Mouse (Mus musculus) cerebellum, adult 11 months (tissue): ENCODE results near the gene Sh3bgrl3.

ENCODE experiments used
- DNase-seq: peaks from one replicate; pipeline ENCODE4 v3.0.0; 2022

Sh3bgrl3 gene

GRCm38 (mm10) chr4:134107730-134108129, 20.9 kb downstream of the Sh3bgrl3 start:
- no peak for DNase-seq

- no peak for DNase-seq
Measured at GRCm38 (mm10) chr4:134106105-134106504, 22.5 kb downstream of the Sh3bgrl3 start.

- DNase-seq, result no peak
Measured at GRCm38 (mm10) chr4:134102742-134103119, 25.9 kb downstream of the Sh3bgrl3 start.

- DNase-seq, result peak; percentile 86
Measured at GRCm38 (mm10) chr4:134101979-134102741, 26.4 kb downstream of the Sh3bgrl3 start, which contains the start of gene Ubxn11. Gene Ubxn11, plus strand, starts transcription at chr4:134102570.

- no peak for DNase-seq
Measured at GRCm38 (mm10) chr4:134100245-134100644, 28.3 kb downstream of the Sh3bgrl3 start.

GRCm38 (mm10) chr4:134098628-134099027, 30.0 kb downstream of the Sh3bgrl3 start:
- no peak for DNase-seq

- DNase-seq, result no peak
Measured at GRCm38 (mm10) chr4:134097015-134097608, 31.5 kb downstream of the Sh3bgrl3 start.

GRCm38 (mm10) chr4:134096120-134096519, 32.5 kb downstream of the Sh3bgrl3 start:
- DNase-seq, result no peak

GRCm38 (mm10) chr4:134094923-134095547, 33.6 kb downstream of the Sh3bgrl3 start, which contains the start of gene Cd52:
Gene Cd52, minus strand, starts transcription at chr4:134095082.
- no peak for DNase-seq

GRCm38 (mm10) chr4:134094004-134094564, 34.5 kb downstream of the Sh3bgrl3 start:
- no peak for DNase-seq

GRCm38 (mm10) chr4:134092382-134093288, 36.0 kb downstream of the Sh3bgrl3 start:
- no peak for DNase-seq

- DNase-seq, result no peak
Measured at GRCm38 (mm10) chr4:134091225-134091529, 37.4 kb downstream of the Sh3bgrl3 start.

- DNase-seq, result no peak
Measured at GRCm38 (mm10) chr4:134090521-134091224, 37.9 kb downstream of the Sh3bgrl3 start.

GRCm38 (mm10) chr4:134089029-134089428, 39.6 kb downstream of the Sh3bgrl3 start:
- DNase-seq, result no peak

GRCm38 (mm10) chr4:134087412-134087811, 41.2 kb downstream of the Sh3bgrl3 start:
- DNase-seq, result peak; percentile 39

- DNase-seq, result no peak
Measured at GRCm38 (mm10) chr4:134084999-134085398, 43.6 kb downstream of the Sh3bgrl3 start.

GRCm38 (mm10) chr4:134082460-134082859, 46.1 kb downstream of the Sh3bgrl3 start:
- no peak for DNase-seq

- peak; percentile 44 for DNase-seq
Measured at GRCm38 (mm10) chr4:134081730-134082386, 46.7 kb downstream of the Sh3bgrl3 start.

GRCm38 (mm10) chr4:134080674-134081073, 47.9 kb downstream of the Sh3bgrl3 start:
- no peak for DNase-seq

- DNase-seq, result no peak
Measured at GRCm38 (mm10) chr4:134078694-134079093, 49.9 kb downstream of the Sh3bgrl3 start.
